Mouse (Mus musculus) bone marrow, adult 2 months (tissue): Measurements from ENCODE around the gene Snrpg. TPM values are rescaled to one million over a fixed set of nuclear protein-coding genes. Genes with fewer than 3 reads are reported as not detected.

Source experiments
- H3K27ac ChIP-seq: fragments of 200-500 bp; 2 replicates; pipeline ENCODE4 v1.5.1; 2012; ENCODE audit warnings: low read depth, mild to moderate bottlenecking, control low read depth, inconsistent platforms, low read length; ENCODE audit not compliant: control insufficient read depth, poor library complexity, insufficient read depth
- H3K4me1 ChIP-seq: fragments of 200-500 bp; 2 replicates; pipeline ENCODE4 v1.6.1; 2011; ENCODE audit warnings: low read length; ENCODE audit not compliant: control insufficient read depth, insufficient read depth
- H3K4me3 ChIP-seq: fragments of 200-500 bp; replicated peaks from 2 replicates; pipeline ENCODE3; 2011; ENCODE audit warnings: mild to moderate bottlenecking, low read depth, low read length, control low read depth; ENCODE audit not compliant: control insufficient read depth
- CTCF ChIP-seq: fragments of 200-500 bp; IDR thresholded peaks from 2 replicates; pipeline ENCODE4 v1.5.1; 2011; ENCODE audit warnings: low read length, control low read depth; ENCODE audit not compliant: control insufficient read depth, insufficient read depth
- POLR2A ChIP-seq: fragments of 200-500 bp; IDR thresholded peaks from 2 replicates; pipeline ENCODE4 v1.6.1; 2011; ENCODE audit warnings: low read depth, mild to moderate bottlenecking, control low read depth, low read length, borderline replicate concordance; ENCODE audit not compliant: control insufficient read depth
- WGBS: fragments of 180-500 bp; shearing (Covaris S2); methylation state at CpG from one replicate; pipeline ENCODE4 v1.1.7; 2018; 5-methylcytosine and 5-hydroxymethylcytosine counted together
- polyA plus RNA-seq: library from polyadenylated mRNA; stranded (reverse); fragments of >200 nt; gene quantifications from 2 replicates; pipeline ENCODE4 v1.2.4, GENCODE M21; 2011; ENCODE audit warnings: low replicate concordance; ENCODE audit not compliant: missing spikeins, insufficient read depth, insufficient read length

Snrpg gene
- polyA plus RNA-seq, 1 experiment = 244 TPM

DNA sequence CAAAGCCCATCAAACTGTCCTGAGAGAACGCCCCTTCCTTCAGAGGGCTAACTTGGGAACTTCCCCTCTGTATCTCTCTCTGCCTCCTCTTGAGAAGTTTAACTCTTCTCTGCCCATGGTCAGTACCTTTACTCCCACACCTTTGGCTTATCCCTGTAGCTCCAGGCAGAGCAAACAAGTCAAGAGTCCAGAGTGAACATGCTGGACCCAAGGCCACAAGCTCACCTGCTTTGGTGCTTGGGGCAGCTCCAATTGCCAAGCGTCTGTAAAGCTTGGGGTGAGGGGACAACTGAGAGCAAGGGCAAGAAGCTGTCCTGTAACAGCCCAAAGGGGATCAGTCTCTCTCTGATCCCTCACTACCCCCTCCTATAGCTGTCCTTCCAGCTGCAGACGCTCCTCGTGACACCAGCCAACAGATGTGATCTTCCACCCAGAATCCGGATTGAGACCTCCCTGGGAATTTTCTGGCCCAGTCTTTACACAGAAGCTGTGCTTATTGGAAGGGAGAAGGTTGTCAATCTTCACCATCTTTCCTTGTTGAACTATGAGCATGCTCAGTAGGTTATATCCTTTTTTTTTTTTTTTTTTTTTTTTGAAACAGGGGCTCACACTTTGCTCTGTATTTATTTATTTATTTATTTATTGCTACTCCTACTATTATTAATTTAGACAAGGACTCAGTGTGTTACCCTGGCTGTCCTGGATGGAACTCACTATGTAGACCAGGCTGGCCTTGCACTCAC is 14.4 kb downstream of the Snrpg start:
- TF ChIP-seq POLR2A (no peak), CTCF (no peak)
- WGBS = 76% methylated on average over 5 of the region's 5 CpGs
- Histone ChIP-seq H3K4me3 (no peak overlapping the region), H3K27ac (no peak overlapping the region), H3K4me1 (no peaks in the 10 kb centered on the region)

DNA sequence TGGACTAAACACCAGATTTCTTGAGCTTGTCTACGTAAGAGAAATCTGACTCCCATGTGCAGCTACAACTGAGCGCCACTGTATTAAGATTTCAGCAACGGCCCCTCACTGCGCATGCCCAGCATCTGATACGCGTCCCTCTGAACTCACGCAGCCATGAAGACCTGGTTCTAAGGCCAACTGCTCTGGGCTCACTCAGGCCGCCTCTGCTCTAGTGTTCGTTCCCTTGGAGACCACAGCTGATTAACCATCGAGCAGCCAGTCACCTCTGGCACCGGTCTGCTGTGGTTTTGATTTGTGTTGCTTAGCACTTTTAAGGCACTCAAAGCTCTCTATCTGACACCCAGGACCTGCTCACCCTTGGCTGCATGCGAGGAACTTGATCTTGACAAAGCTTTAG is 16.2 kb downstream of the Snrpg start:
- H3K4me3 ChIP-seq = no peak overlapping the region
- TF ChIP-seq POLR2A (no peak), CTCF (no peak)
- WGBS = 86% methylated on average over 12 of the region's 12 CpGs
- H3K27ac ChIP-seq = no peak overlapping the region
- no peaks in the 10 kb centered on the region for H3K4me1 ChIP-seq

DNA sequence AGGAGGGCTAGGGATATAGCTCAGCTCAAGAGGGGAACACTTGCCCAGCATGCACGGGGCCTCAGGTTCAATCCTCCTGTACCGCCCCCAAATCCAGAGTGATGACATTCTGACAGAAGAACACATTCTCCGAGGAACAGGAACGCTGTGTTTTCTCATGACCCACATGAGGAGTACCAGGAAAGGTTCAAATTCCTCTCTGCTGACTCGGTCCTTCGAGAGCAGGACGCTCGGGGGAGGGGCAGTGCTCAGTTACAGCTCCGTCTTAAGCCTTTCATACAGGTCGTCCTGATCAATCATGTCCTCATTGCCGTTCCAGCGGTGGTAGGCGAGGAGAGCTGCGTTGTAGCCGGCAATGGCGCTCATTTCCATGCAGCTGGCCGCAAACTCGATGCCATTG is 17.4 kb downstream of the Snrpg start:
- TF ChIP-seq POLR2A (no peak), CTCF (no peak)
- Histone ChIP-seq H3K4me1 (no peaks in the 10 kb centered on the region), H3K4me3 (no peak overlapping the region), H3K27ac (no peak overlapping the region)
- 90% methylated on average over 18 of the region's 18 CpGs for WGBS

DNA sequence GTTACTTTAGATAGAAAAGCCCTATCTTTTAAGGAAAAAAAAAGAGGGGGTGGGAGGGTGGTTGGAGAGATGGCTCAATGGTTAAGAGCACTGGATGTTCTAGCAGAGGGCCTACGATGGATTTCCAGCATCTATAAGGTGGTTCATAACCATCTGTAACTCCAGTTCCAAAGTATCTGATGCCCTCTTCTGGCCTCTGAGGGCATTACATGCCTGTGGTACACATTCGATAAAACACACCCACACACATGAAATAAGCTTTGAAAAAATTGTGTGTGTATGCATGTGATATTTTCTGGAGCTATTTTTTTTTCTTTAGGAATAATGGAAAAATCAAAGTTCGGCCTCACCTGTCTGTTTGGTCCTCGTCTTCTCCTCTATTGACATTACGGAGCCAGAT is 20.2 kb downstream of the Snrpg start:
- Histone ChIP-seq H3K4me3 (no peak overlapping the region), H3K27ac (no peak overlapping the region), H3K4me1 (no peaks in the 10 kb centered on the region; the same call in 1 of the 2 replicates)
- 88% methylated on average over 5 of the region's 5 CpGs for WGBS
- no peak for TF ChIP-seq CTCF
- TF ChIP-seq POLR2A = no peak

DNA sequence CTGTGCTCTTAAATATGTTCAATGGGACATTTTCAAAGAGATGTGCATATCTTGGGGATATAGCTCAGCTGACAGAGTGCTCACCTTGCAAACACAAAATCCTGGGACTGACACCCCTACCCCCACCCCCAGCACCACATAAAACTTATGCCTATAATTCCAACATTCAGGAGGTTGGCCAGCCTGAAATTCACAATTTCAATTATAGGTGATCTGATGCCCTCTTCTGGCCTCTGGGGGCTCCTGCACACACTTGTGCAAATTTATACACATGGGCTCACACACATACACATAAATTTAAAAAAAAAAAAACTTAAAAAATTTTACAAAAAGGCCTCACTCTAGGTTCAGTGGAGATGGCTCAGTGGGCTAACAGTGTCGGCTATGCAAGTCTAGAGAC is 22.1 kb downstream of the Snrpg start:
- no peak overlapping the region for H3K27ac ChIP-seq
- TF ChIP-seq POLR2A (no peak), CTCF (no peak)
- 89% methylated on average over 1 of the region's 1 CpGs for WGBS
- H3K4me3 ChIP-seq = no peak overlapping the region
- no peaks in the 10 kb centered on the region; the same call in 1 of the 2 replicates for H3K4me1 ChIP-seq

DNA sequence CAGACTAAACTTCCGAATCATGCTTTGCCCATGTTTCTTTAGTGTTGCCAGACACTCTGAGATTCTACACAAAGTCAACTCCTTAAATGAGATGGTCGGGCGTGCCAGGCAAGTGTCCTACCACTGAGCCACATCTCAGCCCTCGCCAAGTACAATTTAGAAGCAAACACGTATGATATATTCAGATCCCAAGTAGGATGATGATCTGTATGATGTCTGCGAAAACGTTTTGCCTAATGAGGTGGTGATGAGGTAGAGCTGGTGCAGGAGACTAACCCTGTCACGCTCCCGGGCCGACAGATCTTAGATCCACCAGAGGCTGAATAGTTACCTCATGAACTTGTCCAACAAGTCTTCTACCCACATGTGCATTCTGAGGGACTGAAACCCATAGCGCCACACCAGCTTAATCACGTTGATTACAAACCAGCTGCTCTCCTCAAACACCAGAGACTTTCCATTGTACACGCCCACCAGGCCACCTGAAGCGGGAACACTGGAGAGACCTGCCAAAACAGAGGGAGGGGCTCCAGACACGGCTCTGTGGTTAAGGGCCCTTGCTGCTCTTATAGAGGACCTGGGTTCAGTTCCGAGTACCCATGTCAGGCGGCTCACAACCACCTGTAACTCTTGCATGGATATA is 23.1 kb downstream of the Snrpg start:
- TF ChIP-seq CTCF = no peak
- no peak for TF ChIP-seq POLR2A
- WGBS = 84% methylated on average over 17 of the region's 17 CpGs
- Histone ChIP-seq H3K27ac (no peak overlapping the region), H3K4me1 (no peaks in the 10 kb centered on the region; the same call in 1 of the 2 replicates), H3K4me3 (no peak overlapping the region)

DNA sequence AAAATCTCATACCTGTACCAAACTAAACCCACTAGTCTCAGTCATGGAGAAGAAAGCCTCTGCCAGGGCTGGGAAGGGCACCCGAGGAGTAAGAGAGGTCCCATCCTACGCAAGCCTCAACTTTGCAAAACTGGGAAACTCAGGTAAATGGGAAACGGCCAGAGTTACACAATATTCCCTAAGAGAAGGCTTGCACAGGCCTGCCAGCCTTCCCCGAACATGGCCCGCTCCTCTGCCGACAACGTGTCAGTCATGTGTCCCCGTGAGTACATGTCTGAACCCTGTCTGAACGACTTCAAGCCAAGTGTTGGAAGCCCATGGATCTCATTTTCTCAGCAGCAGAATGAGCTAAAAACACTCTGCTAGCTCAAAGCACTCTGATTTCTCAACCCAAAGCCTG is 23.9 kb downstream of the Snrpg start:
- WGBS = 66% methylated on average over 9 of the region's 9 CpGs
- Histone ChIP-seq H3K4me1 (no peaks in the 10 kb centered on the region; the same call in 1 of the 2 replicates), H3K4me3 (no peak overlapping the region), H3K27ac (no peak overlapping the region)
- TF ChIP-seq CTCF (no peak), POLR2A (no peak)

DNA sequence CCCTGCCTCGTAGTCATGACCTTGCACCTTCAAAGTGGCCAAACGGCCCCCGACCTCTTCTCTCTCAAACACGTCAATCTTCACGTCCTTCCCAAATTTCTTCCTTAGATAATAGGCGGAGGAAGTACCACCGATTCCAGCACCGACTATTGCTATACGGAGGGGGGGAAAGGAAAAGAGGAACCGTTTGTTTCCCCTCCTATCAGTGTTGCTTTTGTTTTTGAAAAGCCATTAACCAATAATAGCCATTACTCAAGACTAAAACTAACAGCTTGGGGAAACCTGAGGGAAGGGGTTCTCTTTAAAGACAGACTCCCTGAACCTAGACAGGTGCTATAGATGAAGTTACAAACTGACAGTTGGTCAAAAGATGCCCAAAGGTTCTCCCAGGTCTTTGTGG is 24.9 kb downstream of the Snrpg start:
- Histone ChIP-seq H3K4me3 (peak overlapping the region; percentile 86), H3K4me1 (no peaks in the 10 kb centered on the region; the same call in 1 of the 2 replicates), H3K27ac (peak overlapping the region; percentile 44)
- TF ChIP-seq CTCF (no peak), POLR2A (no peak)
- 5% methylated on average over 10 of the region's 10 CpGs for WGBS

DNA sequence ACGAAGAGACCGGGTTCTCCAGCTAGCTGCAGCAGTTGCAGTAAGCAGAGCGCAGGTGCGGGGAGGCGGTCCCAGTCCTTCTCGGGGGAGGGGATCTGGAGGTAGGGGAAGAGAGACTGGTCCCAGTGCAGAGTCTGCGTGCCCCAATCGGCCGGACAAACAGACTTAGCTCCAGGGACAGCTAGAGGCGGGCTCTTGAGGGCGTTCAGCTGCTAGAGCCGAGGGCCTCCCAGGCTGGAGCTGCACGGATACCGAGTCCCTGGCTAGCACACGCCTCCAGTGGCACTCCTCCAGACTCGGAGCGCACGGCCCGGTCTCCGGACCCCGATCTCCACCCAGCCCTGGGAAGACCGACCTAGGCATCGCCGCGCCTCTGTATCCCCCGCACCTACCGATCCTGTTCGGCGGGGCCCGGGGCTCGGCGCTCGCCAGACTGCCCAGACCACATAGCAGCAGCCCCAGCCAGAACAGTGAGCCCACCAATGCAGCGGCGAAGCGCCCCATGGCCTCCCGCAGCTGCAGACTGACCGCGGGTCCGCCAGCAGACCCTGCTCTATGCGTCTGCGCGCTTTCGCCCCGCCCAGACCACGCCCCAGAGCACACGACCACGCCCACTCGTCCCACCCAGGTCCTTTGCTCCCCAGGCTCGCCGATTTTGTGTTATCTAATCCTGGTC is 25.6 kb downstream of the Snrpg start, which contains the start of gene Pcyox1:
TSS of gene Pcyox1 (minus strand) at position 574 of the 676 bp plus-strand sequence.
- Histone ChIP-seq H3K4me3 (peak within 1 kb of the TSS; percentile 86), H3K4me1 (no peaks in the 10 kb centered on the region; the same call in 1 of the 2 replicates), H3K27ac (peak within 1 kb of the TSS; percentile 44)
- WGBS = under 1% methylated on average over 51 of the region's 51 CpGs
- no peak for TF ChIP-seq CTCF
- TF ChIP-seq POLR2A = peak; percentile 94; the same call in 1 of the 2 replicates
